Mouse (Mus musculus): Measurements from ENCODE around the gene Usf2.

DNA sequence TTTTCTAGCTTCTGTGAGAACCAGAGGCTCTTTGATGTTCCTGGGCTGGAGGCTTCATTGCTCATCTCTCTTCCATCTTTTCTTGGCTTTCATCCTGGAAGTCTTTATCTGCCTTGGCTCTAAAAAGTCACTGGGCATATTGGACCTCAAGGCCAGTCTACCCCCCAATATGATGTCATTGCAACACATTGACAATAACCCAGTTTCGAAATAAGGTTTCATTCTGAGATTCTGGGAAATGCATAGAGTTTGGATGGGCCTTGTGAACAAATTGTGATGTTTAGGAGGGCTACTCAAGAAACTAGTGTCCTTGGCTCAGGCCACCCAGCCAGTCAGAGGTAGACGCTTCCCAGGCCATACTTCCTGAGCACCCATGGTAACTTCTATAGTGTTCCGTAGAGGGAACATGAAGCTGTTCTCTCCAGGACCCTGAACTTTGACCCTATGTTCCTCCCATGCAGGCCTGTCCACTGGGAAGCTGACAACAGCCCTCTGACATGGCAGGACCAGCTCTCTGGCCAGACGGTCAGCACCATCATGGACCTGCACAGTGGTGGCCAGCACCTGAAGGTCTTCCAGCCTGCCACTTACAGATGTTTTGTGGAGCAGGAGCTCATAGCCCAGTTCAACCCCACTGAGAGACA is 32.0 kb upstream of the Usf2 start:
- TF ChIP-seq CTCF (IDR thresholded peaks at IDR 0.05; ENCODE audit: insufficient read depth, low read depth, low read length) (no peak), POLR2A (IDR thresholded peaks at IDR 0.05; ENCODE audit: insufficient read depth, low read depth, low read length) (no peak)

Data from olfactory bulb, adult 2 months (tissue).